Mouse (Mus musculus) left cerebral cortex, adult 2 months (tissue): ENCODE measurements around the gene Atp2c2. TPM values are rescaled to one million over a fixed set of nuclear protein-coding genes. Genes with fewer than 3 reads are reported as not detected.
A peak's percentile ranks its signal among the peaks of the same experiment; 100 is the strongest.

Source experiments
- DNase-seq, 2 experiments: peaks; one replicate each; pipeline ENCODE4 v3.0.0; 2021 to 2022; ENCODE audit warnings: low spot score in 2 of 2, mixed read lengths in 1 of 2; ENCODE audit errors: extremely low spot score in 1 of 2
- H3K27ac ChIP-seq: fragments of 200-600 bp; 2 replicates; pipeline ENCODE4 v1.8.1; 2022
- H3K4me3 ChIP-seq: fragments of 200-600 bp; 2 replicates; pipeline ENCODE4 v1.8.1; 2022
- CTCF ChIP-seq: fragments of 200-600 bp; IDR thresholded peaks from 2 replicates; pipeline ENCODE4 v1.8.1; 2022; ENCODE audit warnings: antibody characterized with exemption, mild to moderate bottlenecking, moderate library complexity
- intact Hi-C: fragments of 180-260 bp; cut with DNase I; formaldehyde crosslinking; loops from one replicate; pipeline ENCODE4 v1.15.1; 2025
- total RNA-seq, 2 experiments: library from RNA; stranded (reverse); gene quantifications; 2 replicates each; pipeline ENCODE4 v1.2.3; 2021

Gene Atp2c2
- total RNA-seq, 2 experiments from 2014 or later, result 1.8 to 2.3 TPM

DNA sequence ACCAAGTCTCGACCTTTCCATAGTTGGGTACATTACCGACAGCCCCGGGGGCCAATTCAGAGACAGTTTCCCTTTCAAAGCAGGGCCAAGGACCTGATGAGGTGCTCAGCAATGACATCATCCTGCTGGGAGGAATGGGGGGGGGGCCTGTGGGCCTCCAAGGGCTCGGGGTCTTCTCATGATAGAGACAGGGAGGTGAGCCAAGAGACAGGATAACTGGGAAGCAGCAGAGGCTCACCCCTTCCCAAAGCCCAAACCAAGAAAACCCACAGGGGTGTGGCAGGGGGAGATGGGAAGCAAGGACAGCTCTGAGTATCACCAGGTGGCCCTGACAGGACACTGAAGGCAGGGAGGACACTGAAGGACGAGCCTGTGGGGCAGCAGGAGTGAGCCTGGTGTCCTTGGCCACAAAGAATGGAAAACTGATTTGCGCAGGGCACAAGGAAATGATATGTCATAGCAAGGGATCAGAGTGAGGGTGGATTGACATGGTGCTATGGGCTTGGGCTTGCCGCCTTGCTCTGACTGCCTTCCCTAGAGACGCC, 28.6 kb downstream of the Atp2c2 start:
- intact Hi-C loops, result no loop called here
- Histone ChIP-seq H3K27ac (no peak overlapping the region), H3K4me3 (no peak overlapping the region)
- no peak for DNase-seq
- no peak for TF ChIP-seq CTCF

DNA sequence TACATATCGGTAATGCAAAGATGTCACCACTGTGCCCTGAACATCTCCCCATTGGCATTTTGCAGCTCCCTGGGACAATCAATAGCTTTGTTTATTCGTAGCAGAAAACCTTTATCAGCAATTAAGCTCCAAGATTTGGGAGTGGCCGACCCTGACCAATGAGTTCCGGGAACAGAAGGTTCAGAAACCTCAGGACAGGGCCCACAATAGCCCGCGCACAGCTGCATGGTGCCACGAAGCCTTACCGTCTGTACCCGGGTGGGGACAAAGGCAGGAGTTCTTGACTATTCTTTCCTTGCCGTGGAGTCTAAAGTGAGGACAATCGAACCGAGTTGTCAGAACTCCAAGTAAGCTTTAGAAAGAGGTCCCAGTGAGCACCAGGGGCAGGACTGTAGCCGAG, 32.3 kb downstream of the Atp2c2 start:
- Histone ChIP-seq H3K27ac (no peak overlapping the region), H3K4me3 (no peak overlapping the region)
- no peak for TF ChIP-seq CTCF
- no peak for DNase-seq
- intact Hi-C loops, result no loop called here

DNA sequence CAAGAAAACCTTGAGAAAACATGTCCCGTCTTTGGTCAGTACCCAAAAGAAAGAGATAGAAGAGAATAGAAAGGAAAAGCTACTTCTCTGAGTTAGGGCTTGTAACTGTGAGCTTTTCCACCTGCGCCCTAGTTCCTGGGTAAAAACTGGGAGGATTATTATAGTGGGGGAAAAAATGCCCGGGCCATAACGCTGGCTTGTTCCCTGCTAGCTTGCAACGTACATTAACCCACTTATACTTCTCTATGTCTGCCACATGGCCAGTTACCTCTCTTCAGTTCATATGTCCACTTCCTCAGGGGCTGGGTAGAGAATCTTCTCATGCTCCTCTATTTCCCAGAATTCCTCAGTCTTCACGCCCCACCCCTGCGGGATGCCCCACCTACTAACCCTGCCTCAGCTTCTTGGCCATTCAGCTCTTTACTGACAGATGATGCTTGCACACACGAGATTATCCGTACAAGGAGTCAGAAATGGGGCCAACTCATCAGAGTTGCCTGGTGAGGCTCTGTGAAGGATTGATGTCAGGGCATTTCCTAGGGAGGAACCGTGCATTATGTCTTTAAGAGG, 36.6 kb downstream of the Atp2c2 start:
- Histone ChIP-seq H3K27ac (no peak overlapping the region), H3K4me3 (no peak overlapping the region)
- no peak for TF ChIP-seq CTCF
- intact Hi-C loops, result no loop called here
- no peak for DNase-seq

DNA sequence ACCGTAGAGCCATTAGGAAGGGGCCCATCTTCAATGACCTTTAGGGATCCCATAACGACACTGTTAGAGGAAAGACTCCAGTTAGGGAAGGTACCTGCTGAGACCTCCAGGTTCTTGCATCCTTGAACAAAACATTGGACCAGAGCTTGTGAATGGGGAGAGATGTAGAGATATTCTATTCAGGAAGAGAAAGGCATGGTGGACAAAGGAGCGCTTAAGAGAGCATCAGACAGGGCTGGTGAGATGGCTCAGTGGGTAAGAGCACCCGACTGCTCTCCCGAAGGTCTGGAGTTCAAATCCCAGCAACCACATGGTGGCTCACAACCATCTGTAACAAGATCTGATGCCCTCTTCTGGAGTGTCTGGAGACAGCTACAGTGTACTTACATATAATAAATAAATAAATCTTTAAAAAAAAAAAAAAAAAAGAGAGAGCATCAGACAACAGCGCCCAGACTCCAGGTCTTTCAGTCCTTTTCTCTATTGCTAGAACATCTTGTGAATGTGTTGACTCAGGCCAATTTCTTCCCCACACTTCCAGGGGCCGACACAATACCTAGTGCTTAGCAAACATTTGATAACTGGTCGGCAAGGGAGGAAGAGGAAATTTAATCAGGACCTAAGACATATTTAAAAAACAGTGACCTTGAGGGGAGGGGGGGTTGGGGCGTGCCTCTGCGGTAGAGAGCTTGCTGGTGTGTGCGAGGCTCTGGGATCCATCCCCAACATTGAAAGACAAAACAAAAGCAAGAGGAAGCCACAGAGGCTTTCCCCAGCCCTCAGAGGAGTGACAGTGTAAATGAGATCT, 37.5 kb downstream of the Atp2c2 start:
- no peak for DNase-seq
- no peak overlapping the region for H3K4me3 ChIP-seq
- no peak for TF ChIP-seq CTCF
- H3K27ac ChIP-seq, result no peak overlapping the region
- intact Hi-C loops, result no loop called here

DNA sequence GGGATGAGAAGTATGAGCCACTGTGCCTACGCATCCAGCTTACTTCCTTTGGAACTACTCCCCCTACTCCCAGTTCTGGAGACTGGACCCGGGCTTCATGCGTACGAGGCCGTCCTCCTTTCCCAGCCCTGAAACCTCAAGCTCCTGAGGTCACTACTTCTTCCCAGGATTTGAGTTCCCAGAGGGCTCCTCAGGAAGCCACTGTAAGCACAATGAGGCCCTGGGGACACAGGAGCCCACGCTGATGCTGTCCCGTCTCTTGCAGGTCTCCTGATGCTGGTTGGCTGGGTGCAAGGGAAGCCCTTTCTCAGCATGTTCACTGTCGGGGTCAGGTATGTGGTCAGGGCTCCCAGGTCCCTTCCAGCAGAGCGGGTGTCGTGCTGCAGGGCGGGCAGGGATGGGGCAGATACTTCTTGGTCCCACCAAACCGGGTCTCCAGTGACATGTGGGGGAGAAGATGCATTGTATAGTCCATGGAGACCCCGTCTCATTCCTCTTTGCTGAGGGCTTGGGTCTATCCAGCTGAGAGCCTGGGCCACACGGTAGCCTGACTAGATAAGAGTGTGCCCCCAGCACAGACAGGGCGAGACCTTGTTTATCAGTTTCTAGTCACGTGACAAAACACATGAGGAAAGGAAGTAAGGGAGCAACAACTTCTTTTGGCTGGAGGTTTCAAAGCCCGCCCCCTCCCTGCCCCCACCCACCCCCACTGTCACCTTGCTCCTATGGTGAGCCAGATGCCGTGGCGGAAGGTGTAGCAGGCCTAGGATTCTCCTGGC, 38.5 kb downstream of the Atp2c2 start:
- no peak for DNase-seq
- intact Hi-C loops, result no loop called here
- H3K27ac ChIP-seq, result no peak overlapping the region
- TF ChIP-seq CTCF, result no peak
- no peak overlapping the region for H3K4me3 ChIP-seq

DNA sequence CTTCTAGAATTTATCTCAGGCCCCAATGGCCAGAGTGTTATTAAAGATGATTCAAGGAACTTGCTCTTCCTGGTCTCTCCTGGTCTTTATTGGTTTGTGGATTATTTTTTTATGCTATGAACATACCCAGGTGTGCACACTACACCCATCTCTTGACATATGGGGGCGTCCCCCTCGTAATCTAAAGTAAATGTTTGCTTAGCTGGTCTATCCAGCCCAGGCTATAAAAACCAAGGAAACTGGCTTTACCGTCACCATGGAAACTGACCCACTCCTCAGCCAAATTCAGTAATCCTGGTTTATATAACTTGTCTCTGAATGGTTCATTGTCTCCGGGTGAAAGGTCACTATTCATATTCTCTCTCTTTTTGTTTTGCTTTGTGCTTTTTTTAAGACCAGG, 40.8 kb downstream of the Atp2c2 start:
- Histone ChIP-seq H3K4me3 (no peak overlapping the region), H3K27ac (no peak overlapping the region)
- intact Hi-C loops, result no loop called here
- no peak for TF ChIP-seq CTCF
- no peak for DNase-seq

DNA sequence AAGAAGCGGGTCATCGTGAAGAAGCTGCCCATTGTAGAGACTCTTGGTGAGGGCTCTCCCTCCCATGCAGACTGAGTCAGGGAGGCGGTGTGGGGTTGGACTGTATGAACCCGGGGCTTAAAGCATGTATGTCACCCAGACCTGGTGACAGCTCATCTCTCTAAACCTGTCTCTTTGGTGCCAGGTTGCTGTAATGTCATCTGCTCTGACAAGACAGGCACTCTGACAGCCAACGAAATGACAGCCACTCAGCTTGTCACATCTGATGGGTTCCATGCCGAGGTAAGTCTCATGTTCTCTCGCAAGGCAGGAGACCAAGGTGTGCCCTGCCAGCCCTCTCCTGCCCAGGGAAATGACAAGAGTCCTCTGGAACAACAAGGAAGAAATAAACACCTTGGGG, 42.6 kb downstream of the Atp2c2 start:
- no peak for TF ChIP-seq CTCF
- no peak overlapping the region for H3K27ac ChIP-seq
- no peak overlapping the region for H3K4me3 ChIP-seq
- DNase-seq, result no peak
- intact Hi-C loops, result loop anchor here (2.0 kb wide), 1 partner anchor 56 kb away; no protein-coding TSS in a partner anchor

DNA sequence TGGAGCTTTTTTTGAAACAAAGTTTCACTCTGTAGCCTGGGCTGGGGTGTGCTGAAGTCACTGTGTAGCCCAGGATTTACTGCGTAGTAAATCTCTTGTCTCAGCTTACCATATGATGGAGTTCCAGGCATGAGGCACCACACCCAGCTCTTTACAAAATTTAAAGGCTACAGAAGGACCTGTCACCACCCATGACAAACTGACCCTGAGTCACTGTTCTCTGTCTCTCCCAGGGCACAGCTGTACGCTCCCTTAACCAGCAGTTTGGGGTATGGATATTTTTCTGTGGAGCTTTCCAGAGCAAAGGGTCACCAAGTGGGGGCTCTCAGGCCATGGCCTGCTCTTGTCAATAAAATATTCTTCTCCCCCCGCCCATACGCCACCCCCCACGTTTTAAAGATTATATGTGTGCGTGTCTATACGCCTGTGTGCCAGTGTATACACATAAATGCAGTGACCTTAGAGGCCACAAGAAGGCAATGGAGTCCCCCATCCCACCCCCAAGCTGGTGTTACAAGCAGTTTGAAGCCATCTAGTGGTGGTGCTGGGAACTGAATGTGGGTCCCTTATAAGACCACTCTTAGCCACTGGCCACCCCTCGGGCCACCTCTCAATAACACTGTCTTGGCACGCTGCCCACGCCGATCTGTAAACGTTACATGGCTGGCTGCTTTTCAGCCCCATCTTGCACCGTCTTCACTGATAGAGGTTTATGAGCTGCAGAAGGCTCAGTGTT, 43.6 kb downstream of the Atp2c2 start:
- DNase-seq, result no peak
- H3K4me3 ChIP-seq, result no peak overlapping the region
- no peak overlapping the region for H3K27ac ChIP-seq
- TF ChIP-seq CTCF, result peak; percentile 74
- intact Hi-C loops, result loop anchor here (2.0 kb wide), 1 partner anchor 57 kb away; no protein-coding TSS in a partner anchor

DNA sequence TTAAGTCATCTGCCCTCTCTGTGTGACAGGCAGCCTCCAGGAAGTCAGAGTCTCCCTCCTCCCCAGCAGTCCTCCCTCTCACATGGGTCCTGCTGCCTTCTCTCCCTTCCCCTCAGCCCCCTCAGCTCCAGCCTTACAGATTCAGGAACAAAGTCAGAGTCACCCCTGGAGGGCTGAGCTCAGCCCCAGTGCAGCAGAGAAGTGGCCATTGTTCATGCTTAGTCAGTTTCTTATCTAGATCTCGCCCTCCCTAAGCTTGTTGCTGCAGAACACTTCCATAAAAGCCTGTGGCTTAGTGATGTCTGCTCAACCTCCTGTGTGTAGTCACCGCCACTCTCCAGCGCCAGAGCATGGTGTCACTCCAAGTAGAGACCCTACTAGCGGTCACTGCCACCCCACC, 44.8 kb downstream of the Atp2c2 start:
- no peak for TF ChIP-seq CTCF
- no peak for DNase-seq
- H3K4me3 ChIP-seq, result no peak overlapping the region
- no peak overlapping the region for H3K27ac ChIP-seq
- intact Hi-C loops, result no loop called here

DNA sequence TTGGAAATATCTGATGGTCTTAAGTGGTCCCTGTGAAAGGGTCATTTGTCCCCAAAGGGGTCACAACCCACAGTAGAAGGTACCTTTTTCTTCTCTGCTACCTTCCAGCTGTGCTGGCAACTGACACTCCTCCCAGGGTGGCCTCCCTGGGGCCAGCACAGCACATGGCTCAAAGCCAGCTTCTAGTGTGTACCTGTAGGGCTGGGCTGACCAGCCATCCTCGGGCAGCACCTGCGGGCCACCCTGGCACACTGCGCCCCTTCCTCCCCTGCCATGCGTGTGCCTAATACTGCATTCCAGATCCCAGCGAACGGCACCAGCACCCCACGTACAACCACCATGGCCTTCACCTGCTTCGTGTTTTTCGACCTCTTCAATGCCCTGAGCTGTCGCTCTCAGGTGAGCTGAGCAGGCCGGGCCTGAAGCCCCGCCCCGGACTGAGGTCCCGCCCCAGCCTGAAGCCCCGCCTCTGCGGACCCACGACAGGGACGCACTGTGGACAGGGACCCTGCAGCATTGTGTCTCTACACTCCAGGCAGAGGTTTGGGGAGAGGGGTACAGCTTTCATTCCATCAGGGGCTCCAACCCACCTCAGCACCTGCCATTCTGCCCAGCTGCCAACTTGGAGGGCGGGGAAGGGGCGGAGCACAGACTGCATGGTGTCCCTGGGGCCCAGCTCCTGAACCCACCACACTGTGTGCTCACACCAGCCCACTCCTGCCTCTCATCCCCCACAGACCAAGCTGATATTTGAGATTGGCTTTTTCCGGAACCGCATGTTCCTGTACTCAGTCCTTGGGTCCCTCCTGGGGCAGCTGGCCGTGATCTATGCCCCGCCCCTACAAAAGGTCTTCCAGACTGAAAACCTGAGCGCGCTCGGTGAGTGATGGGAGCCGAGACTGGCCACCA, 55.7 kb downstream of the Atp2c2 start:
- DNase-seq, result no peak
- H3K4me3 ChIP-seq, result no peak overlapping the region; the same call in 1 of the 2 replicates
- intact Hi-C loops, result no loop called here
- H3K27ac ChIP-seq, result no peak overlapping the region
- TF ChIP-seq CTCF, result no peak

DNA sequence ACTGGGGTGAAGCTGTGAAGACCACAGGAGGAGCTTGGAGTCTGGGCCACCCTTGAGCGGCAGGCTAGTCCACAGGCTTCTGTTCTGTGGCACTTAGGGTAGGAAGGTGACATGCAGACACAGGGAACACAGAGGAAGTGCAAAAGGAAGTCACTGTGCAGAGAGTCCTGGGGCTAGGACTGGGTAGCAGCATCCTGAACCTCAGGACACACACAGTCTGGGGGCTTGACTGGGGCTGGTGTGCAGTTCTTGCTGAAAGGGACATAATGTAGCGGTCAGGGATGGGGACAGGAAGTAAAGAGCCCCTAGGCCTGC, 56.3 kb downstream of the Atp2c2 start:
- intact Hi-C loops, result no loop called here
- Histone ChIP-seq H3K27ac (no peak overlapping the region), H3K4me3 (no peak overlapping the region)
- no peak for TF ChIP-seq CTCF
- DNase-seq, result no peak
